Mouse (Mus musculus) embryonic facial prominence, embryonic 14.5 days (tissue): ENCODE results near the gene Phldb1. TPM values are rescaled to one million over a fixed set of nuclear protein-coding genes. Genes with fewer than 3 reads are reported as not detected.

Source experiments
- ATAC-seq: fragments of 200-750 bp; cut with Nextera tagmentation; 2 replicates; pipeline ENCODE4 v1.8.0; 2017; ENCODE audit warnings: low read depth, moderate number of reproducible peaks, moderate TSS enrichment
- DNase-seq: peaks from one replicate; pipeline ENCODE4 v3.0.0-alpha.2; 2015; ENCODE audit warnings: low spot score
- H3K27ac ChIP-seq: fragments of 300-500 bp; sonication (generic); replicated peaks from 2 replicates; pipeline ENCODE4 v1.5.1; 2014; ENCODE audit warnings: low read depth, mild to moderate bottlenecking, low read length, moderate library complexity
- H3K27me3 ChIP-seq: fragments of 300-500 bp; sonication (generic); replicated peaks from 2 replicates; pipeline ENCODE4 v1.6.1; 2014; ENCODE audit warnings: low read length; ENCODE audit not compliant: control insufficient read depth, insufficient read depth
- H3K36me3 ChIP-seq: fragments of 300-500 bp; sonication (generic); 2 replicates; pipeline ENCODE4 v1.6.1; 2014; ENCODE audit warnings: low read length, mixed read lengths; ENCODE audit not compliant: control insufficient read depth, insufficient read depth
- H3K4me1 ChIP-seq: fragments of 300-500 bp; sonication (generic); 2 replicates; pipeline ENCODE4 v1.6.1; 2014; ENCODE audit warnings: antibody characterized with exemption, low read length; ENCODE audit not compliant: control insufficient read depth, insufficient read depth
- H3K4me2 ChIP-seq: fragments of 300-500 bp; sonication (generic); 2 replicates; pipeline ENCODE4 v1.6.1; 2014; ENCODE audit warnings: low read depth, mild to moderate bottlenecking, low read length, moderate library complexity, mixed read lengths
- H3K4me3 ChIP-seq: fragments of 300-500 bp; sonication (generic); 2 replicates; pipeline ENCODE4 v1.5.1; 2014; ENCODE audit warnings: low read depth, mild to moderate bottlenecking, low read length
- H3K9ac ChIP-seq: fragments of 300-500 bp; sonication (generic); 2 replicates; pipeline ENCODE4 v1.6.1; 2014; ENCODE audit warnings: low read depth, mild to moderate bottlenecking, low read length, moderate library complexity, mixed read lengths
- H3K9me3 ChIP-seq: fragments of 300-500 bp; sonication (generic); 2 replicates; pipeline ENCODE4 v1.6.1; 2016; ENCODE audit warnings: low read length; ENCODE audit not compliant: control insufficient read depth
- WGBS: fragments of 180-500 bp; shearing (Covaris S2); extraction: QIAGEN DNeasy Blood & Tissue Kit; methylation state at CpG from one replicate; pipeline ENCODE4 v1.1.7; 2014; 5-methylcytosine and 5-hydroxymethylcytosine counted together
- polyA plus RNA-seq: library from polyadenylated mRNA; unstranded; fragments of >200 nt; fragmentation: Nextera tagmentation; extraction: Ambion mirVana; gene quantifications from 2 replicates; pipeline ENCODE4 v1.2.1, GENCODE M21; 2014

Phldb1 gene
- polyA plus RNA-seq, 1 experiment from 2014 or later, result 40.3 TPM

DNA sequence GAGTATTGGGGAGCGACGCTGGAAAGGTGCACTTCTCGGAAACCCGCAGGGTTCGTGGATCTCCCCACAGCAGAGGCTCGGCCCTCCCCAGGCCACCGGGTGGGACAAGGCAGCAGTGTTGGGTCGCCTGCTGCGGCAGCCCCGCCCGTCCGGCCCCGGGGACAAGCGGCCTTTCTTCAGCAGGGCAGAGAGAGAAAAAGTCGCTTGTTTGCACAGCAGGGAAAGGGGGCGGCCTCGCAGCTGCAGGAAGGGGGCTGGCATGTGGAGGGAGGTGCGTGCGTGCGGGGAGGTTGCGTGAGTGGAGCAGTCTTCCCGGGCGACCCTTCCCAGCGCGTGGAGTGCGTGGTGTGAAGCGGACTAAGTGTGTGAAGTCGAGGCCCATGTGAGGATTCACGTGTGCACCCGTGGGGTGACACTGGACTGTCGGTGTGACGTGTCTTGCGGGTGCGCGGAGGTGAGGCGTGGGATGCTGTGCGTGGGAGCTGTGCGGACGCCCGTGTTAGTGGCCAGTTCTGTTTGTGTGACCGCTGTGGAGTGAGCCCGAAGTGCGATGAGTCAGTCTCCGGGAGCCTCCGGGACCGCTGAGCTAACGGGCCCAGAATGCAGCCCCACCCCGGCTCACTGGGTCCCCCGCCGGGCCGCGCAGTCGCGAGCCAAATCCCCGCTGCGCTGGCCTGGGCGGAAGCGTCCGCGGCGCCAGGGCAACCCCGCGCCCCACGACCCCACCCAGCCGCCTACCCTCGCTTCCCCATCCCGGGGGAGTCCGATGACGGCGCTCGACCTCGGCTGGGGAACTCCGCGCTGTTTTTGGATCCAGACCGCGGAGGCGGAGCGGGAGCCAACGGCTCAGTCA, 1.1 kb downstream of the Phldb1 start:
- DNase-seq, result no peak
- 2% methylated on average over 54 of the region's 79 CpGs for WGBS

DNA sequence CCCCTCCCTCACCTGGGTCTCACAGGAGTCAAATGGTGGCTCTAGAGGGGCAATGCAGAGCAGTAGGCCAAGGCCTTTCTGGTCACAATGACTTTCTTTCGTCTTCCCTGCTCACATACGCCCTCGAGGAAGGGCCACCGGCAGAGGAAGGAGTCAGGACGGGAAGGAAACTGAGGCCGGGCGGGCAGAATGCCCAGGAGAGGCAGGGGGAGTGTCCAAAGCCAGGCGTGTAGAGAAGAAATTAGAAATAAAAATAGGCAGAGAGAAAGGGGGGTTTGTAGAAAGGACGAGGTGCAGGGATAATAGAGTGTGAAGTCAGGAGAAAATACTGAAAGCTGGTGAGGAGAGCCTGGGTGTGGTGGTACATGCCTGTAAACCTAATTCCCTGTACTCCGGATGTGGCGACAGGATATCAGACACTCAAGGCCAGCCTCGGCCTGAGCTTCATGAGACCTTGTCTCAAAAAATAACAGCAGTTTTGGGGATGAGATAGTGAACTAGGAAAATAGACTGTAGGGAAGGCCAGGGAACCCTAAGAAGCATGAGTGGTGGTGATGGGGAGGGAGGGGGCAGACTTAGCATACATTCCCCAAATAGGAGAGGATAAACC, 2.0 kb downstream of the Phldb1 start:
- H3K4me1 ChIP-seq, result peaks cover 25% of the 10 kb centered on the region
- peak overlapping the region; percentile 74 for H3K9ac ChIP-seq
- H3K4me3 ChIP-seq, result peak overlapping the region; percentile 63
- H3K9me3 ChIP-seq, result no peaks in the 10 kb centered on the region
- H3K4me2 ChIP-seq, result peak overlapping the region; percentile 96
- 0 out of 2 replicates have a peak, but pooled peaks cover 2% of the 10 kb centered on the region for H3K27me3 ChIP-seq
- peak overlapping the region; percentile 81 for H3K27ac ChIP-seq
- H3K36me3 ChIP-seq, result no peaks in the 10 kb centered on the region
- 39% methylated on average over 12 of the region's 12 CpGs for WGBS
- no peak for DNase-seq
- ATAC-seq, result no peak

More for the DNA sequence above, 1.1 kb downstream of the Phldb1 start:
- no peaks in the 10 kb centered on the region for H3K9me3 ChIP-seq
- peak; percentile 38 for ATAC-seq
- H3K36me3 ChIP-seq, result no peaks in the 10 kb centered on the region
- H3K27ac ChIP-seq, result peak overlapping the region; percentile 81
- peak overlapping the region; percentile 96 for H3K4me2 ChIP-seq
- H3K4me3 ChIP-seq, result peak overlapping the region; percentile 63
- H3K27me3 ChIP-seq, result 0 out of 2 replicates have a peak, but pooled peaks cover 2% of the 10 kb centered on the region
- H3K9ac ChIP-seq, result peak overlapping the region; percentile 74
- H3K4me1 ChIP-seq, result peaks cover 25% of the 10 kb centered on the region

- WGBS, result 65% methylated on average over 5 of the region's 5 CpGs
- H3K36me3 ChIP-seq, result peaks cover 5% of the 10 kb centered on the region; the same call in 1 of the 2 replicates
- H3K4me1 ChIP-seq, result peaks cover 21% of the 10 kb centered on the region
- ATAC-seq, result no peak
- no peak overlapping the region for H3K9ac ChIP-seq
- H3K4me3 ChIP-seq, result no peak overlapping the region
- peak overlapping the region; percentile 96; the same call in 1 of the 2 replicates for H3K4me2 ChIP-seq
- DNase-seq, result no peak
- H3K27me3 ChIP-seq, result 0 out of 2 replicates have a peak, but pooled peaks cover 2% of the 10 kb centered on the region
- no peak overlapping the region for H3K27ac ChIP-seq
- H3K9me3 ChIP-seq, result no peaks in the 10 kb centered on the region
Measured at GRCm38 (mm10) chr9:44732130-44732549, 2.9 kb downstream of the Phldb1 start.

- no peak overlapping the region for H3K9ac ChIP-seq
- H3K27ac ChIP-seq, result no peak overlapping the region
- H3K4me3 ChIP-seq, result no peak overlapping the region
- no peak overlapping the region for H3K4me2 ChIP-seq
- ATAC-seq, result no peak
- 43% methylated on average over 5 of the region's 5 CpGs for WGBS
- DNase-seq, result no peak
- no peaks in the 10 kb centered on the region for H3K27me3 ChIP-seq
- no peaks in the 10 kb centered on the region for H3K9me3 ChIP-seq
- peaks cover 26% of the 10 kb centered on the region for H3K4me1 ChIP-seq
- peaks cover 16% of the 10 kb centered on the region for H3K36me3 ChIP-seq
Measured at GRCm38 (mm10) chr9:44727441-44727840, 7.6 kb downstream of the Phldb1 start.

DNA sequence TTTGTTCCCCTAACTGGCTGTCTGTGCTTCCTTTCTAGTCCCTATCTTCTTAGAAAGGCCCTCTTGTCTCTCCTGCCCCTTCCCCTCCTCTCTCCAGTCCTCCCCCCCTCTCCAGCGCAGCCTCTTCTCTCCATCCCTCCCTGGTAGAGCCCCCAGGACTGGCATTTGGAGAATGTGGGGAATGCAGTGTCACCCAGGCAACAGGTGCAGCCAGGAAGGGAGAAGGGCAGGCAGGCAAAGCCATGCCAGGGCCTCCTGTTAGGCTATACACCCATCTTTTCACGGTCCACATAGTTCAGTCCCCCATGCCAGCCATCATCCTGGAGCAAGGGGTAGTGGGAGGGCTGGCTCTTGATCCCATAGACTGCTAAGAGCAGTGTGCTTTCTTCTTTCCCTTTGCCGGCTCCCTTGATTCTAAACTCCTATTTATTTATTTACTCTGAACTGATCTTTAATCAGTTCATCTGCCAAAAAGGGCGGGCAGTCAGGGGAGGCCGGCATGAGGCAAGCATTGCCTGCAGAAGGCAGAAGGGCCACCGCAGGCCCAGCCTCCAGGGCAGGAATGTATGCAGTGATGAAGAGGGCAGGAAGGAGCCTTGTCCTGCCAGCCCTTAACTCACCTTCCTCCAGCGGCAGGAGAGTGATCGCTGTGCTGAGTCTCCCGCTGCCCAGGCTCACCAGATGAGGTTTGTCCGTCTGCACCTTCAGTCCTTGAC, 8.4 kb downstream of the Phldb1 start:
- Histone ChIP-seq H3K27me3 (no peaks in the 10 kb centered on the region), H3K9ac (no peak overlapping the region; the same call in 1 of the 2 replicates), H3K27ac (no peak overlapping the region; the same call in 1 of the 2 replicates), H3K4me3 (no peak overlapping the region), H3K9me3 (no peaks in the 10 kb centered on the region), H3K4me2 (no peak overlapping the region), H3K4me1 (peaks cover 27% of the 10 kb centered on the region), H3K36me3 (peaks cover 16% of the 10 kb centered on the region)
- ATAC-seq (0 out of 2 replicates have a peak, but pooled peaks have one; percentile 4), DNase-seq (peak; percentile 58)
- WGBS, result 27% methylated on average over 10 of the region's 10 CpGs

DNA sequence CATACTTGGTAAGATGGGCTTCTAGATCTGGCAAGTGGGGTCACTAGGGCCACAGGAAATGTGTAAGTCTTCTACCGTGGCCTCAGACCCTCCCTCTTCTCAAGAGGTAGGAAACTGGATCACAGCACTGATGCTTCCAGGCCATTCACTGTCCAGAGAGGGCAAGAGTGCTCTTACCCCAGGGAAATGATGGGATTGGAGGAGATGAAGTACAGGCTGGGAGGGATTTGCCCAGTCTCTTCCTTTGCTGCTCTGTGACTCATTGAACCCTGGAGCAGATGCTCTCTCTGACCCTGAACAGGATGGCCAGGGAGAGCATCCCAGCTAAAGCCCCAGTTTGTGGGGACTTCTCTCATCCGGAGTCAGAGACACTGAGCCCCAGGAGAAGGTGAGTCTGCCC, 10.3 kb downstream of the Phldb1 start:
- Histone ChIP-seq H3K9me3 (no peaks in the 10 kb centered on the region), H3K4me1 (peaks cover 38% of the 10 kb centered on the region), H3K4me2 (no peak overlapping the region), H3K27me3 (no peaks in the 10 kb centered on the region), H3K4me3 (no peak overlapping the region), H3K27ac (peak overlapping the region; percentile 84; the same call in 1 of the 2 replicates), H3K36me3 (peaks cover 16% of the 10 kb centered on the region), H3K9ac (no peak overlapping the region)
- ATAC-seq (no peak), DNase-seq (no peak)
- WGBS, result 30% methylated on average over 2 of the region's 2 CpGs

- 51% methylated on average over 6 of the region's 6 CpGs for WGBS
- Histone ChIP-seq H3K4me1 (peaks cover 42% of the 10 kb centered on the region), H3K27ac (peak overlapping the region; percentile 84), H3K36me3 (peaks cover 16% of the 10 kb centered on the region), H3K9ac (no peak overlapping the region), H3K27me3 (no peaks in the 10 kb centered on the region), H3K9me3 (no peaks in the 10 kb centered on the region), H3K4me3 (no peak overlapping the region), H3K4me2 (no peak overlapping the region)
- DNase-seq (peak; percentile 62), ATAC-seq (no peak)
Measured at GRCm38 (mm10) chr9:44724223-44724622, 10.8 kb downstream of the Phldb1 start.

- H3K4me3 ChIP-seq, result no peak overlapping the region
- DNase-seq (peak; percentile 67), ATAC-seq (no peak)
- WGBS, result 36% methylated on average over 11 of the region's 11 CpGs
- no peaks in the 10 kb centered on the region for H3K27me3 ChIP-seq
- H3K27ac ChIP-seq, result peak overlapping the region; percentile 84
- H3K36me3 ChIP-seq, result peaks cover 16% of the 10 kb centered on the region
- 0 out of 2 replicates have a peak overlapping the region, but pooled peaks have one; percentile 42 for H3K9ac ChIP-seq
- peaks cover 42% of the 10 kb centered on the region for H3K4me1 ChIP-seq
- H3K9me3 ChIP-seq, result no peaks in the 10 kb centered on the region
- no peak overlapping the region for H3K4me2 ChIP-seq
Measured at GRCm38 (mm10) chr9:44723521-44724041, 11.4 kb downstream of the Phldb1 start.
